Mouse (Mus musculus) C2C12 (cell line): Measurements from ENCODE around the gene Stmn1.

Source experiments
- CTCF ChIP-seq: IDR thresholded peaks from one replicate; pipeline ENCODE4 v1.5.1; 2011; ENCODE audit not compliant: control insufficient read depth, insufficient read depth, insufficient read length
- FOSL1 ChIP-seq: IDR thresholded peaks from one replicate; pipeline ENCODE4 v1.8.0; 2011; ENCODE audit warnings: mild to moderate bottlenecking, low read length; ENCODE audit not compliant: poor library complexity, insufficient read depth, severe bottlenecking
- MYOD1 ChIP-seq: IDR thresholded peaks from one replicate; pipeline ENCODE4 v1.6.1; 2011; ENCODE audit warnings: low read depth; ENCODE audit not compliant: control insufficient read depth, insufficient read length
- USF1 ChIP-seq: IDR thresholded peaks from one replicate; pipeline ENCODE4 v1.6.1; 2011; ENCODE audit warnings: low read depth, mild to moderate bottlenecking, control low read depth, moderate library complexity

DNA sequence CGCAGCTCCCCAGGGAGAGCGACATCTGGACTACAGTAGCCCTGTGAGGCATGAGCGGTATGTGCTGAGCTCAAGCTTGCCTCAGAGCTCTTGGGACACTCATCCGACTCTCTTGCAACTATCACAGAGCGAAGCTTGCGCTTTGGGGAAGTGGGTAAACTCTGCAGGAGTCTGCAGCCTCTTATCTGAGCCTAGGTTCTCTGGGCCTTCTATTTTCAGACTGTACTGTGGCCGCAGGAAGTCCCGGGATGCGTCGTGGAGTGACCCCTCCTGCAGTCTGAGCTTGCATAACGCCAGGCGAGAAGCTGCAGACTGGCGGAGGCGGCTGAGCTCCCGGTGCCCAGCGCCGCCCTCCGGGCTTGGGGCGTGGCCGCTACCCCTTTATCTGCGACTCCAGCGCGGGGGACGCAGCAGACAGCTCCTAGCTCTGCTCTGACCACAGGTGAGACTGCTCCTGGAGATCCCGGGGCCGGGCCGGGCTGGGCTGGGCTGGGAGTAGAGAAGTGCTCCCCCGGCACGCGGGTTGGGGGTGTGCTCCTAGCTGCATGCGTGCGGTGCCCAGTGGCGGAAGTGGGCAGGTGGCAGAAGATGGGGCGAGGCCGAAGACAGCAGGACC, 28.6 kb downstream of the Stmn1 start, which contains the start of gene Paqr7:
- TF ChIP-seq MYOD1 (no peak), CTCF (no peak), USF1 (no peak), FOSL1 (no peak)
